Mouse (Mus musculus) bone marrow macrophage, adult 2 months (primary cell): ENCODE measurements at regions not wholly inside any gene's neighbourhood (a gene's known extent, or its start where the extent isn't known, plus 50 kb on each side); places are given as distances from the start of the nearest gene placed in this dataset.

Experiments
- CTCF ChIP-seq: IDR thresholded peaks from 2 replicates; pipeline ENCODE4 v1.5.1; 2012; ENCODE audit warnings: low read depth, mild to moderate bottlenecking, low read length, moderate library complexity
- POLR2A ChIP-seq: IDR thresholded peaks from 2 replicates; pipeline ENCODE4 v1.6.1; 2012; ENCODE audit warnings: mild to moderate bottlenecking, low read depth, low read length, borderline replicate concordance

DNA sequence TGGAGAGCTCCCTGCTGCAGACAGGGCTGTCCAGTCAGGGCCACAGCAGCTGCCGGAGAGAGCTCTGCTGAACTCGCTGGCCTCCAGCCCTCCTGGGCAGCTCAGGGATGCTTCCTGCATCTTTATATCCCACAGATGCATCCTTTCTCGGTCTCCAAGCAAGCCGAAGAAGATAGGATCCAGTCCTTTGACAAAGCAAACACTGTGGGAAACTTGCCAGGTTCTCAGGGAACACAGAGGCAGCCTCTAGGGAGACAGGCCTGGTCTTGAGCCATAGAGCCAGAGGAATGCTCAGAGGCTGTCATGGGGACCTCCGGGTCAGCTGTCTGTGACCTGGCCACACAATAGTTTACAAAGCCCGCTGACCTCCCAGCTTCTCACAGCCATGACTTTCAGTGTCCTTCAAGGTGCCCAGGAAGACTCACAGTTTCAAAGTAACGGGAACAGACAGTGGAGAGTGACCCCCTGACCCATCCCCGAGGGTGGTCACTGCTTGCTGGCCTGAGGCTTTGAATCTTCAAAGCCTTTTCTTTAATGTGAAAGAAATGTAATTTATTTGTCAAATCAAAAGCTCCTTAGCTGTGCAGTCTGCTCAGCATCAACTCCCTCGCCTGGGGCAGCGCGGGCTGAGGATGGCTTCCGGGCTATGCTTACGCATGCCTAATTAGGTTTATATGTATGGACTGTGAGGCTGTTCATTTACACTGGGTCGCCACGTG lies 157.8 kb upstream of the Lrfn2 start:
- TF ChIP-seq CTCF, result no peak
- no peak for TF ChIP-seq POLR2A
